Mouse (Mus musculus) adrenal gland, adult 18-20 months (tissue): ENCODE results near the gene Cfap43. TPM values are rescaled to one million over a fixed set of nuclear protein-coding genes. Genes with fewer than 3 reads are reported as not detected.

Experiments
- DNase-seq, 2 experiments: peaks; one replicate each; pipeline ENCODE4 v3.0.0; 2021 to 2022; ENCODE audit warnings: low spot score in 2 of 2
- total RNA-seq, 2 experiments: library from RNA; stranded (reverse); gene quantifications; 1 replicate in 1 of 2; 2 replicates in 1 of 2; pipeline ENCODE4 v1.2.3; 2021

Gene Cfap43
- total RNA-seq, 2 experiments from 2014 or later: not detected

- no peak for DNase-seq
Measured at GRCm38 (mm10) chr19:47917396-47917795, 1.7 kb downstream of the Cfap43 start.

GRCm38 (mm10) chr19:47915251-47915650, 3.8 kb downstream of the Cfap43 start:
- DNase-seq: no peak

GRCm38 (mm10) chr19:47914191-47914590, 4.9 kb downstream of the Cfap43 start:
- DNase-seq: no peak

- DNase-seq: no peak
Measured at GRCm38 (mm10) chr19:47913344-47913743, 5.7 kb downstream of the Cfap43 start.

- no peak for DNase-seq
Measured at GRCm38 (mm10) chr19:47910751-47911150, 8.3 kb downstream of the Cfap43 start.

- DNase-seq: no peak
Measured at GRCm38 (mm10) chr19:47910117-47910618, 8.9 kb downstream of the Cfap43 start.

- no peak for DNase-seq
Measured at GRCm38 (mm10) chr19:47909387-47910116, 9.5 kb downstream of the Cfap43 start.

GRCm38 (mm10) chr19:47908961-47909371, 10.1 kb downstream of the Cfap43 start:
- DNase-seq: no peak

GRCm38 (mm10) chr19:47907596-47907995, 11.5 kb downstream of the Cfap43 start:
- no peak for DNase-seq

GRCm38 (mm10) chr19:47905603-47906002, 13.5 kb downstream of the Cfap43 start:
- no peak for DNase-seq

- DNase-seq: no peak
Measured at GRCm38 (mm10) chr19:47905081-47905480, 14.0 kb downstream of the Cfap43 start.

GRCm38 (mm10) chr19:47903679-47904078, 15.4 kb downstream of the Cfap43 start:
- no peak for DNase-seq

- DNase-seq: no peak
Measured at GRCm38 (mm10) chr19:47902316-47903201, 16.5 kb downstream of the Cfap43 start.

- no peak for DNase-seq
Measured at GRCm38 (mm10) chr19:47900558-47900957, 18.5 kb downstream of the Cfap43 start.

- no peak for DNase-seq
Measured at GRCm38 (mm10) chr19:47900012-47900411, 19.1 kb downstream of the Cfap43 start.

GRCm38 (mm10) chr19:47898472-47899079, 20.5 kb downstream of the Cfap43 start:
- DNase-seq: no peak

GRCm38 (mm10) chr19:47893092-47893491, 26.0 kb downstream of the Cfap43 start:
- no peak for DNase-seq

- DNase-seq: no peak
Measured at GRCm38 (mm10) chr19:47891562-47892312, 27.4 kb downstream of the Cfap43 start.

GRCm38 (mm10) chr19:47890489-47891130, 28.5 kb downstream of the Cfap43 start:
- no peak for DNase-seq

- DNase-seq: no peak
Measured at GRCm38 (mm10) chr19:47888037-47888436, 31.1 kb downstream of the Cfap43 start.
